Mouse (Mus musculus) heart, postnatal 0 days (tissue): ENCODE measurements around the gene Cd55b.
"Not testable (repeated sequence)": the region's sequence is repeated elsewhere in the genome, so short reads cannot be mapped to it uniquely, and the experiment has no call there.

Experiments used
- CTCF ChIP-seq: IDR thresholded peaks from 2 replicates; pipeline ENCODE4 v1.5.1; 2016; ENCODE audit warnings: antibody characterized with exemption, control low read depth, low read depth
- EP300 ChIP-seq: IDR thresholded peaks from 2 replicates; pipeline ENCODE4 v1.6.1; 2016; ENCODE audit warnings: antibody characterized with exemption, low read depth

GRCm38 (mm10) chr1:130442930-130443329, 20.1 kb upstream of the Cd55b start:
- TF ChIP-seq CTCF, EP300: not testable (repeated sequence)
